Mouse (Mus musculus): ENCODE results near the gene Hrh2. TPM values are rescaled to one million over a fixed set of nuclear protein-coding genes. Genes with fewer than 3 reads are reported as not detected.

Hrh2 gene
- polyA plus RNA-seq, 1 experiment from 2014 or later: 0.12 TPM

GRCm38 (mm10) chr13:54281623-54282022, 89.7 kb downstream of the Hrh2 start:
- WGBS: 27% methylated on average over 8 of the region's 8 CpGs
- peaks cover 10% of the 10 kb centered on the region for H3K4me1 ChIP-seq
- no peak overlapping the region for H3K4me2 ChIP-seq
- ATAC-seq (ENCODE audit: borderline replicate concordance, extremely low read depth, low FRiP score, low TSS enrichment): no peak
- H3K27me3 ChIP-seq: peaks cover 6% of the 10 kb centered on the region; the same call in 1 of the 2 replicates
- H3K4me3 ChIP-seq: no peak overlapping the region
- no peaks in the 10 kb centered on the region; the same call in 1 of the 2 replicates for H3K9me3 ChIP-seq
- H3K36me3 ChIP-seq: no peaks in the 10 kb centered on the region
- H3K27ac ChIP-seq: no peak overlapping the region
- no peak overlapping the region for H3K9ac ChIP-seq

GRCm38 (mm10) chr13:54282149-54282860, 90.4 kb downstream of the Hrh2 start:
- H3K9me3 ChIP-seq: no peaks in the 10 kb centered on the region; the same call in 1 of the 2 replicates
- H3K4me3 ChIP-seq: peak overlapping the region; percentile 9; the same call in 1 of the 2 replicates
- no peak overlapping the region for H3K9ac ChIP-seq
- H3K4me2 ChIP-seq: peak overlapping the region; percentile 52
- peaks cover 6% of the 10 kb centered on the region; the same call in 1 of the 2 replicates for H3K27me3 ChIP-seq
- peaks cover 10% of the 10 kb centered on the region for H3K4me1 ChIP-seq
- WGBS: 11% methylated on average over 17 of the region's 17 CpGs
- no peak overlapping the region for H3K27ac ChIP-seq
- H3K36me3 ChIP-seq: no peaks in the 10 kb centered on the region
- no peak for ATAC-seq (ENCODE audit: borderline replicate concordance, extremely low read depth, low FRiP score, low TSS enrichment)

- Histone ChIP-seq H3K36me3 (no peaks in the 10 kb centered on the region), H3K4me3 (peak overlapping the region; percentile 9; the same call in 1 of the 2 replicates), H3K4me1 (peaks cover 10% of the 10 kb centered on the region), H3K9me3 (no peaks in the 10 kb centered on the region; the same call in 1 of the 2 replicates), H3K9ac (no peak overlapping the region), H3K27ac (no peak overlapping the region), H3K4me2 (peak overlapping the region; percentile 52), H3K27me3 (peaks cover 6% of the 10 kb centered on the region; the same call in 1 of the 2 replicates)
- ATAC-seq (ENCODE audit: borderline replicate concordance, extremely low read depth, low FRiP score, low TSS enrichment): no peak
- 6% methylated on average over 10 of the region's 10 CpGs for WGBS
Observed at GRCm38 (mm10) chr13:54282861-54283206, 90.9 kb downstream of the Hrh2 start.

Other genes with a start within 250 kb of the Hrh2 start
- gene Drd1, start 136.4 kb upstream of the Hrh2 start, polyA plus RNA-seq (2015; fragmentation: Nextera tagmentation; extraction: Ambion mirVana): 0.69 and 0.97 TPM in 2 replicates
- gene Sfxn1, start 120.3 kb upstream of the Hrh2 start, polyA plus RNA-seq (2015; fragmentation: Nextera tagmentation; extraction: Ambion mirVana): 61.5 and 64.1 TPM in 2 replicates
- gene Cplx2, start 179.2 kb downstream of the Hrh2 start, polyA plus RNA-seq (2015; fragmentation: Nextera tagmentation; extraction: Ambion mirVana): 5.4 and 5.6 TPM in 2 replicates